Mouse (Mus musculus) erythroblast, embryonic 14.5 days (primary cell): Measurements from ENCODE around the gene OR5BS1P. TPM values are rescaled to one million over a fixed set of nuclear protein-coding genes. Genes with fewer than 3 reads are reported as not detected.
"Not testable (repeated sequence)": the region's sequence is repeated elsewhere in the genome, so short reads cannot be mapped to it uniquely, and the experiment has no call there.

Experiments used
- H3K27me3 ChIP-seq: 2 replicates; pipeline ENCODE4 v1.6.1; 2012; ENCODE audit warnings: inconsistent platforms; ENCODE audit not compliant: control insufficient read depth
- H3K36me3 ChIP-seq: 2 replicates; pipeline ENCODE4 v1.6.1; 2012; ENCODE audit warnings: mild to moderate bottlenecking, inconsistent platforms; ENCODE audit not compliant: control insufficient read depth
- H3K4me1 ChIP-seq: 2 replicates; pipeline ENCODE4 v1.6.1; 2012; ENCODE audit warnings: inconsistent platforms; ENCODE audit not compliant: control insufficient read depth
- H3K4me3 ChIP-seq: replicated peaks from 2 replicates; pipeline ENCODE3; 2012; ENCODE audit warnings: moderate library complexity, mild to moderate bottlenecking, inconsistent platforms
- H3K9me3 ChIP-seq: 2 replicates; pipeline ENCODE4 v1.6.1; 2012; ENCODE audit warnings: low read length, inconsistent platforms, mixed read lengths; ENCODE audit not compliant: control insufficient read depth
- GATA1 ChIP-seq: IDR thresholded peaks from 2 replicates; pipeline ENCODE4 v1.6.1; 2012; ENCODE audit warnings: low read length, inconsistent platforms, mixed read lengths
- TAL1 ChIP-seq: IDR thresholded peaks from 3 replicates; pipeline ENCODE4 v1.6.1; 2012; ENCODE audit warnings: low read length, inconsistent platforms, mixed read lengths
- polyA plus RNA-seq: library from polyadenylated mRNA; stranded (reverse); fragments of >175 nt; gene quantifications from 2 replicates; pipeline ENCODE4 v1.2.3, GENCODE M21; 2012

Gene OR5BS1P
- polyA plus RNA-seq, 1 experiment, result not detected

DNA sequence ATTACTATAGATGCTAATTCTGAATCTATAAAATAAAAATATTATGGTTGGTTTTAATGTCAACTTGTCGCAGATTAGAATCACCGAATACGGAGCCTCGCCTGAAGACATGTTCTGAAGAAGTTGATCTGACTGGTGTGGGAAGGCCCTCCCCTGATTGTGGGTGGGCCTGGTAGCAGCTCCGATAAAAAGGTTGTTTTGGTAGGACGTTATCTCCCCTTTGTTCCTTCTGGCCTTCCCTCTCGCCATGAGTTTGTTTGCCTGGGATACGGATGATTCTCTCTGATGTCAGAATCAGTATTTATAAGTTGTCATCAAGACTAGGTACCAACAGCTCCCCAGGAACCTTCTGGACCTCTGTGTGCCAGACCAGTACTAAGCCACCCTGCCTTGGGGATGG lies 42.5 kb downstream of the OR5BS1P start:
- H3K4me1 ChIP-seq, result peaks cover 5% of the 10 kb centered on the region
- H3K4me3 ChIP-seq, result no peak overlapping the region
- no peak for TF ChIP-seq TAL1
- H3K36me3 ChIP-seq, result no peaks in the 10 kb centered on the region; the same call in 1 of the 2 replicates
- H3K27me3 ChIP-seq, result peaks cover 3% of the 10 kb centered on the region; the same call in 1 of the 2 replicates
- no peaks in the 10 kb centered on the region for H3K9me3 ChIP-seq

DNA sequence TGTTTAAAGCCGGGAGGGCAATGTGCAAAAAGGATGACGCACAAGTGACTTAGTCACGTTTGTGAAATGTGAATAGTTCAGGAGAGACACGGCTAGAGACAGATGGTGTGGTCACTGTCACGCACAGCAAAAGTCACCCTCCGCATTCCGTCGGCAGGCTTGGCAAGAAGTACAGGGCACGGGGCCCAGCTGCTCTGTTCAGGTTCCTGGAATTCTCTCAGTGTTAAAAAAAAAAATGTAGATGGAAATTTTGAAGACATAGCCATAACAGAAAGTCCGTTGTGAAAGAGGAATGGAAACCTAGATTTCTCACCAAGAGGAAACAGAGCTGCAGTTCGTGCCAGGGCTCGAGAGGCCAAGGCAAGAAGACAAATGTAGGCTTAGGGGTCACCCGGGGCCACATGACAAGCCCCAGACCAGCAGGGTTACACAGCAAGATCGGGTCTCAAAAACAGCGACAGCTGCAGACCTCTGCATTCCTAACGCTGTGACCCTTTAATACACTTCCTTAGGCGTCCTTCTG lies 43.2 kb downstream of the OR5BS1P start:
- H3K4me3 ChIP-seq, result no peak overlapping the region
- peaks cover under 1% of the 10 kb centered on the region; the same call in 1 of the 2 replicates for H3K27me3 ChIP-seq
- peaks cover 5% of the 10 kb centered on the region for H3K36me3 ChIP-seq
- H3K9me3 ChIP-seq, result no peaks in the 10 kb centered on the region
- H3K4me1 ChIP-seq, result peaks cover 8% of the 10 kb centered on the region
- TF ChIP-seq TAL1 (no peak), GATA1 (no peak)

DNA sequence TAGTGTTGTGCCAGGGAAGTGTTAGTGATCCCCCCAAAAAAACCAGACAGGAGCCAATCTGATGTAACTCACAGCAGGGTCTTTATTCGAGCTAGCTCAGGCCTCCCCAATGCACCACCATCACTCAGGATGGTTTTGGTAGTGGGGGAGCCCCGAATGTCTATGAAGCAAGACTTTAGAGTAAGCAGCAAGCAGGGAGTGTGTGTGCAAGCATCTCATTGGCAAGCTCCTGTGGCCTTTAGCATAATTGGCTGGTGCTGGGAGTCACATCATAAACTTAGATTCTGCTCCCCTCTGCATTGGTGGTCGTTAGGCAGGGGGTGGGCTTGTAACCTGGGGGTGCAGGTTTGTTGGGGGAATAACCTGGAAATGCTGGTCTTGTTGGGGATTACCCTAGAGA lies 44.0 kb downstream of the OR5BS1P start:
- not testable (repeated sequence) for H3K4me3 ChIP-seq, H3K9me3 ChIP-seq, H3K4me1 ChIP-seq, H3K27me3 ChIP-seq
- H3K36me3 ChIP-seq, result peaks cover 13% of the 10 kb centered on the region

DNA sequence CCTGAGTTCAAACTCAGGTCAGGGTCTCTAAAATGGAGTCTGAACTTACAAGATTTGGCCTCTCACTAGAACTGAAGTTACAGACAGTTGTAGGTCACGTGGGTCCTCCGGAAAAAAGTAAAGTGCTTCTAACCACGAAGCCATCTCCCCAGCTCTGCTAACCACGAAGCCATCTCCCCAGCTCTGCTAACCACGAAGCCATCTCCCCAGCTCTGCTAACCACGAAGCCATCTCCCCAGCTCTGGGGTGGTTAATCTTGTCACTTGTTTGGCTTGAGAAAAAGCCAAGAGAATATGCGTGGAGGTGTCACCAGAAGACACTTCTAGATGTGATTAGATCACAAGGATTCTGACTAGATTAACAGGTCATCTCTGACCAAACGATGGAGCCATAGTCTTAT lies 44.5 kb downstream of the OR5BS1P start:
- Histone ChIP-seq H3K9me3 (no peaks in the 10 kb centered on the region), H3K27me3 (no peaks in the 10 kb centered on the region), H3K4me1 (peaks cover 8% of the 10 kb centered on the region), H3K4me3 (no peak overlapping the region), H3K36me3 (peaks cover 13% of the 10 kb centered on the region)
- TF ChIP-seq TAL1 (no peak), GATA1 (no peak)

DNA sequence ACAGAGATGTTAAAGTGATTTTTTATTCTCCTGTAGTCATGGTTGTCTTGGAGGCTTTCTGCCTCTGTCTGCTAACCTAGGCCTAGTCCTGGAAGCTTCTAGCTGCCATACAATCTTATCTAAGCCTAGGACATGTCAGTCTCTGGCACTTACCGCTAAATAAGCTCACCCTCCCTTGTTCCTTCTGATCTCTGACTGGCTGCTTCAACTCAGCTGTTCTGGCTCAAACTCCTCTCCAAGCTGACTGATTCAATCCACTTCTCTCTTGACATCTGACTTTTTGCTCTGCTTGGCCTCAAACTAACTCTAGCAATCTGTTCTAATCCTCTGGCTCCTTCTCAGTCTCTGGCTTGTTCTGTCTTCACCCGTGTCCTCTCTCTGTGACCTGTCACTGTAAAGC lies 45.1 kb downstream of the OR5BS1P start:
- not testable (repeated sequence) for H3K4me1 ChIP-seq, H3K9me3 ChIP-seq, H3K27me3 ChIP-seq, H3K4me3 ChIP-seq
- H3K36me3 ChIP-seq, result peaks cover 19% of the 10 kb centered on the region

DNA sequence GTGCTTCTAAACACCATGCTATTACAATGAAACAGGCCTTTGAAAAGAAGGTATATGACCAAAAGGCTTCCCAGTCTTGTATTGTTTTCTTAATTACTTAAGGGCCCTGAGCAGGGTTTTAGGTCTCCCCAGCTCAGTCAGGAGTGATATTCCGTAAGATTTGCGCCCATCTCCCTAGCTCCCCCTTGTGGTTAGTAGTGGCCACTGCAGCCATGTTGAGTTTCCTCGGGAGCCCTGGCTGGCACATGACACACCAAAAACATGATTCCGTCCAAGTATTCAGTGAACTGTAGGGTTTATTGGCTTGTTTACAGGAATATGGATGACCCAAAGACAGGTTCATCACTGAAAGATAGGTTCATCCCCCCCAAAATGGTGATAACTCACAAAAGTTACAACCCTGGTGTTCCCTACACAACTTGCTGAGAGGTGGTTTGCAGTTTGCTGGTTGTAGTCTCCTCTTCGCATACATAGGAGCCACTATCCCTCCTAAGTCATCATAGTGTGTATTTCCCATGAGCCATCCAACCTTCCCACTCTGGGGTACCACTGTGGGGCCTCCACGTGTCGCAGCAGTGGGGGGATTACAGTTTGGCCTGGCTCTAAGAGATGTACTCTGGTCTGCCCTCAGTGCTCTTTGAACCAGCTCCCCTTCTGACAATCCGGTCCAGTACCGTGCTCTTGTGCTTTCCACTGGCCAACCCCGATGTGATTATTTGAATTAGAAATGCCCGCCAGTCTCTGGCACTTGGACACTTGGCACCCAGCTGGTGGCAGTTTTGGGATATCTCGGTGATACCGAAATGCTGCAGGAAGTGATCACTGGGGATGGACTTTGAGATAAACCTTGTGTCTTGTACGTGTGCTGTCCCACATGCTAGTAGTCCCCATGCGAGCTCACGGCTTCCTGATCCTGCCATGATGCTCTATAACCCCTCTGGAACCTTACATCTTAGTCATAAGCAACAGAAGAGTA lies 48.0 kb downstream of the OR5BS1P start:
- Histone ChIP-seq H3K4me3 (no peak overlapping the region), H3K9me3 (no peaks in the 10 kb centered on the region), H3K4me1 (peaks cover 3% of the 10 kb centered on the region; the same call in 1 of the 2 replicates), H3K27me3 (no peaks in the 10 kb centered on the region), H3K36me3 (peaks cover 47% of the 10 kb centered on the region)
- TF ChIP-seq TAL1 (no peak), GATA1 (no peak)

DNA sequence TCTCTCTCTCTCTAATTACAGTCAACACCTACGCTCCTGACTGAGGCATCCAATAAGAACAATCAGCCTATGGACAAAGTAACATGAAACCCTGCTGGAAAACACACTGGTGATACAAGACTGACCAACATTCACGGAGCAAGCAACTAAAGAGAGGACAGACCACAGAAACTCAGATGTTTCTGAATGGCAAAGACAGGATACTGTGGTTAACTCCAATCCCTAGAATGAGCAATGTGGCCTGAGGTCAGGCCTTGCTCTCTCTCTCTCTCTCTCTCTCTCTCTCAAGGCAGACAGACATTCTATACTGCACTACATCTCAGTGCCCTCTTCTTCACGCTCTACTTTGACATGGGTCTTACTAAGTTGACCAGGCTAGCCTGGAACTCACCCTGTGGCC lies 51.5 kb downstream of the OR5BS1P start:
- Histone ChIP-seq H3K4me1 (peaks cover 11% of the 10 kb centered on the region), H3K4me3 (no peak overlapping the region), H3K9me3 (no peaks in the 10 kb centered on the region), H3K36me3 (peaks cover 83% of the 10 kb centered on the region), H3K27me3 (no peaks in the 10 kb centered on the region)
- TF ChIP-seq GATA1, result no peak
- no peak for TF ChIP-seq TAL1

DNA sequence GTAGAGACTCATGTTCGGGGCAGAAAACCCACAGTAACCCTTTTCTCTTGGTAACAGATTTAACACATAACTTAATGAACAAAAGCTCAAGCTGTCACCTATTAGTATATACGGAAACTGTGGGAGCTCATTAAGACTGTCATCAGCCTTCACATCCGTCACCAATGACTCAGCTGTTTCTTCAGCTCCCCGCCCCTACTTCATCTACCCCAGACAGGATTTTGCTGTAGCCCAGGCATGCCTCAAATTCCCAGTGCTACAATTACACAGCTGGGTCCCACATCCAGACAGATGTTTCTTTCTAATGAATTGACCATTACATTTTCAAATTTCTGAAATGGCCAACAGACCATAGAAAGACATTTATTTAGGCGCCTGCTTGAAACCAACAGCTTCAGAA lies 56.4 kb downstream of the OR5BS1P start:
- H3K9me3 ChIP-seq, result no peaks in the 10 kb centered on the region
- peaks cover 26% of the 10 kb centered on the region for H3K4me1 ChIP-seq
- no peak overlapping the region for H3K4me3 ChIP-seq
- no peak for TF ChIP-seq TAL1
- TF ChIP-seq GATA1, result no peak
- peaks cover 99% of the 10 kb centered on the region for H3K36me3 ChIP-seq
- H3K27me3 ChIP-seq, result no peaks in the 10 kb centered on the region

DNA sequence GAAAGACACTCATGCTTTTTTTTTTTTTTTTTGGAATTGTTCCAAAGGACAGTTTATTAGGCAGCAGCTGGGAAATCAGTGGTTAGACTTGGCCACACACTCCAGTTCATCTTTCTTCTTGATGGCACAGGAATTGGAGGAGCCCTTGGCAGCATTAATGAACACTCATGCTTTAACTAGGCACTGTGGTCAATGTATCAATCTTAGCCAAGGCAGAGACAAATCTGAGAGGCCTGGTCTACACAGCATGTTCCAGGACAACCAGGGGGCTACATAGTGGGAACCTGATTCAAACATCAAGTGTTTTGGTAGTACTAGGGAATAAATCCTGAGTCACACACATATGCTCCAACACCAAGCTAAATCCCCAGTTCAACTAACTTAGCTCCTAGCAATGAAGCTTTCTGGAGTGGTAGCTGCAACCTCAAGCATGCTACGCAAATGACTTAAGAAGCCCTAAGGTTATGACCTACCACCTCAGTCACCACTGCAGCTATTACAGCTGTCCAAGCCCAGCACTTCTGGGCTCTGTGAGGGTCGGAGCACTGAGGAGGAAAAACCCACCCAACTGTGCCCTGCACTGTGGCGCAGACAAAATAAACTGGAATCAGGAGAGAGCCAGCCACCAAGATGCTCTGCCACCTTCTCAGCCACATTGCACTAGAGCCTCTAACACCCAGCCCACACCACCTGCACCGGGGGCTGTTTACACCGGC lies 57.5 kb downstream of the OR5BS1P start:
- no peak overlapping the region for H3K4me3 ChIP-seq
- H3K27me3 ChIP-seq, result no peaks in the 10 kb centered on the region
- no peaks in the 10 kb centered on the region for H3K9me3 ChIP-seq
- H3K4me1 ChIP-seq, result peaks cover 36% of the 10 kb centered on the region
- peaks cover 99% of the 10 kb centered on the region for H3K36me3 ChIP-seq
- TF ChIP-seq TAL1 (no peak), GATA1 (no peak)
